Mouse (Mus musculus): ENCODE results near the gene S100a4.

S100a4 gene

GRCm38 (mm10) chr3:90625496-90625895, 21.9 kb downstream of the S100a4 start:
- DNase-seq (ENCODE audit: low read depth) = no peak

- no peak for DNase-seq (ENCODE audit: low read depth)
Measured at GRCm38 (mm10) chr3:90626266-90627021, 22.9 kb downstream of the S100a4 start.

- DNase-seq (ENCODE audit: low read depth) = no peak
Measured at GRCm38 (mm10) chr3:90627366-90627765, 23.8 kb downstream of the S100a4 start.

GRCm38 (mm10) chr3:90627807-90628206, 24.2 kb downstream of the S100a4 start:
- peak; percentile 80 for DNase-seq (ENCODE audit: low read depth)

GRCm38 (mm10) chr3:90629298-90629697, 25.7 kb downstream of the S100a4 start:
- no peak for DNase-seq (ENCODE audit: low read depth)

- no peak for DNase-seq (ENCODE audit: low read depth)
Measured at GRCm38 (mm10) chr3:90631984-90632383, 28.4 kb downstream of the S100a4 start.

GRCm38 (mm10) chr3:90638511-90639275, 35.1 kb downstream of the S100a4 start:
- peak; percentile 31 for DNase-seq (ENCODE audit: low read depth)

GRCm38 (mm10) chr3:90639511-90640154, 36.1 kb downstream of the S100a4 start:
- peak; percentile 28 for DNase-seq (ENCODE audit: low read depth)

- peak; percentile 65 for DNase-seq (ENCODE audit: low read depth)
Measured at GRCm38 (mm10) chr3:90640981-90641380, 37.4 kb downstream of the S100a4 start.

- DNase-seq (ENCODE audit: low read depth) = peak; percentile 74
Measured at GRCm38 (mm10) chr3:90644220-90644619, 40.6 kb downstream of the S100a4 start.

- no peak for DNase-seq (ENCODE audit: low read depth)
Measured at GRCm38 (mm10) chr3:90647291-90647690, 43.7 kb downstream of the S100a4 start.

- no peak for DNase-seq (ENCODE audit: low read depth)
Measured at GRCm38 (mm10) chr3:90648981-90649380, 45.4 kb downstream of the S100a4 start.

- no peak for DNase-seq (ENCODE audit: low read depth)
Measured at GRCm38 (mm10) chr3:90649832-90650231, 46.3 kb downstream of the S100a4 start.

- peak; percentile 93 for DNase-seq (ENCODE audit: low read depth)
Measured at GRCm38 (mm10) chr3:90652878-90653508, 49.4 kb downstream of the S100a4 start.

- no peak for DNase-seq (ENCODE audit: low read depth)
Measured at GRCm38 (mm10) chr3:90653717-90654116, 50.1 kb downstream of the S100a4 start, which contains the start of gene S100a7a. TSS of gene S100a7a (plus strand) at chr3:90654017.
